Mouse (Mus musculus): Measurements from ENCODE around the gene Ppp1r13l.

The Ppp1r13l gene

DNA sequence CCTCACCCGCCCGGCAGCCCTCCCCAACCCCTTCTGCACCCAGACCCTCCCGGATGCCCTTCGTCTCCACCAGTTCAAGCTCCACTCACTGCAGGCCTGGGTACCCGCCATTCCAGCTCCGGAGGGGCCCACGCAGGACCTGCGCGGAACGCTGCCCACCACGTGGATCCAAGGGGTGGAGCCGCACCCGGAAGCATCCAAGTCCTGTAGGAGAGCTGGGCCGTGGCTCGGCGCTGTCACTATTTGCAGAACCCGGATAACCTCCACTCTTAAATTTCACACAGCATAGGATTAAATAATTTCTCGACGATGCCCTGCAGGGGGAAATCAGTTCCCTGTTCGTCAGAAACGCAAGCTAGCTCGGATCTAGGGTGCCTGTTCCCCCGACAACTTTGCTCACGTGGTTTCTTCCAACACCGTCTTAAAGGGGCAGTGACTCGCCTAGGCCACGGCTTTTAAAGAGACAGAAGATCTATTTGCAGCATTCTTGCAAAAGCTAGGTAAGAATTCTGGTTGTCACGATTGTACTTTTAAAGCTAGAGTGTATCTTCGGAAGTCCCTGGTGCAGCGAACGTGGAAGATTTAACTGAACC, at the start of gene Ppp1r13l, which contains the start of gene Cd3eap:
Ppp1r13l (plus strand) TSS at position 451 of the 593 bp plus-strand sequence.
Cd3eap (minus strand) TSS at position 185 of the 593 bp plus-strand sequence.
- DNase-seq (ENCODE audit: low read depth, low spot score) = peak; percentile 96

DNA sequence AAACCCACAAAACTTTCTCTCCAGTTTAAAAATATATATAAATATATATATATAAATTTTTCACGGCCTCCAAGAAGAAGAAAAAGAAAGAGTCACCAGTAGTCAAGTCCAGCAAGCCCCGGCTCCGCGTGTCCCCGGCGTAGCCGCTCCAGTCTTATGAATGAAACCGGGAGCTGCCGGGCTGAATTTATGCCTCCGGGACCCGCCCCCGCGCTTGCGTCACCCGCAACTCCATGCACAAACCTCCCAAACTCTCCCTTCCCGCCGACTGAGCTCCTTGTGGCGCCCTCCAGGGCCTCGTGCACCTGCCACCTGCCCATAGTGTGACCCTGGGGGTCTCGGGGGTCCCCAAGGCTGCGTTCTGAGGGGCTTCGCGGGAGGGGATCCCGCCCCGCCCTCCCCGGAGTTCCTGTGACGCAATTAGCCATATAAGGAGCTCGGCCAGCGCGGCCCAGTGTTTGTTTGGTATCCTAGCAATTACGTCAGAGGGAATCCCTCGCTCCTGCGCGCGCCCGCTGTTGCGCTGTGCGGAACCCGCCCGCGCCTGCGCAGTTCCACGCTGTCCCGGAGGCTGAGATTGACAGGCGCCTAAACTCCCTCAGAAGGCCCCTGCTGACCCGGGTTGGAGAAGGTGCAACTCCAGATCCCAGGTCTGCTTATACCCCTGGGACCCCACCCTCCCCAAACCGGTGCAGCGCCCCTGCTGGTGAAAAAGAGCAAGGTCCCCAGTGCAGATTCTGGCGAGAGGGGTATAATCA, 49.5 kb upstream of the Ppp1r13l start, which contains the start of gene Fosb:
Fosb (minus strand) TSS at position 168 of the 758 bp plus-strand sequence.
- peak; percentile 96 for DNase-seq (ENCODE audit: low read depth, low spot score)

DNA sequence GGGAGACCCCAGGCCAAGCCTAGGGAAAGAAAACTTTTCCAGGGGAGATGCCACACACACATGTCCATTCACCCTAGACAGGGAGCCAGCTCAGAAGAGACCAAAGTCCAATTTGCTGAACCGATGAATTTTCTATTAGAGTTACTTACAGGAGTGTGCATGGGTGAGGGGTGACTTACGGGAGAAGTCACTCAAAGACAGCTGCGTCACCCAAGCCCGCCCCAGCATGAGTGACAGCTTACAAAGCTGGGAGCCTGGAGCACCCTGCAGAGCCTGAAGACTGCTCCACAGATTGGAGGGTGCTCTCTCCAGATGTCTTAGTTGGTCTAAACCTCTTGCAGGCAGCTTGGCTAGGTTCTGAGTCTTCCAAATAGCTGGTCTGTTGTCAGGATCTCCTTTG, 47.6 kb upstream of the Ppp1r13l start:
- no peak for DNase-seq (ENCODE audit: low read depth, low spot score)

DNA sequence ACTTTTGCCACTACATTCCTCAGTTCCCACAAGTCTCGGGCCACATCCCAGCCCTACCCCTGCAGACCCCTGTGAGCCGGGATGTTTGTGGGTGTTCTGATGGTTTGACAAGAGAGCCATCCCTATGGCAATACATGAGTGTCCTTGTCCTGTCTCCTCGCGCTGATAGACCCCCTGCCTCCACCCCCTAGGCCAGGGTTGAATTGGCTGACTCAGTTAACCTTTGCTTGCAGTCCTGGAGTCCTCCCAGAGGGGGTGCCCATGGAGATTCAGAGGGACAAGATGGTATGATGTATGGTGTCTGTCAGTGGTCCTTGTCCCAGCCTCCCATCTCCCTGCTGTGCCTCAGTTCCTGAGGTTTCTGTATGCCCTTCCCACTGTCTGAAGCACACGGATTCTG, 45.5 kb upstream of the Ppp1r13l start:
- no peak for DNase-seq (ENCODE audit: low read depth, low spot score)

GRCm38 (mm10) chr7:19316451-19317161, 42.9 kb upstream of the Ppp1r13l start:
- no peak for DNase-seq (ENCODE audit: low read depth, low spot score)

DNA sequence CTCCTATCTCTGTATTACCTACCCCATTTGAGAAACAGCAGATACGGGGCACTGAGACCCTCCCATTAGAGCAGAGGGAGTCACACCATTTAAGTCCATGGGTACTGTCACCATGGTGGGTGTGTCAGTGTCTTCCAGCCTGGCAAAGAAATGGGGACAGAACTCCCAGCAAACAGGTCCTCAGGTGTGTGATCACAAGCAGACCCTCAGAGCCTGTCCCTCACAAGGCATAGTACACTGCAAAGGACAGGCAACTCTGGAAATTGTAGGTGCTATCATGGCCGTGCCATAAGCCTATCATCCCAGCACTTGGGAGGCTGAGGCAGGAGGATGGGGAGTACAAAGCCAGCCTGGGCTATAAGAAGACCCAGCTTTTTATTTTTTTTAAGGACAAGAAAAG, 41.3 kb upstream of the Ppp1r13l start:
- DNase-seq (ENCODE audit: low read depth, low spot score) = no peak

DNA sequence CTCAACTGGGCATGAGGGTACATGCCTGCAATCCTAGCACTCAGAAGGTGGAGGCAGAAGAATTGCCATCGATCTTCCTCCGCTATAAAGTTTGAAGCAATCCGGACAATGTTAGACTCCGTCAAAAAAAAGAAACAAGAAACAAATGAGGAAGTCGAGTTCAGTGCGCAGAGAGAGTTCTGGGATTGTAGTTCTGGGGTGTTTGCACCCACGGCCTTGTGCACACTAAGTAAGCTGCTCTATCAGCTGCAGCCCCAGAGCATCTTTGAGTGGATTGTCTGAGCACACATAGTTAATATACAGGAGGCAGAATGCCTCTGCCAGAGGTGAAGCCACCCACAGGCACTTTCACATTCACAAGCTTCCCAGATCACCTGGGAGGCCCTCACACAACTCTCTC, 40.9 kb upstream of the Ppp1r13l start:
- DNase-seq (ENCODE audit: low read depth, low spot score) = no peak

DNA sequence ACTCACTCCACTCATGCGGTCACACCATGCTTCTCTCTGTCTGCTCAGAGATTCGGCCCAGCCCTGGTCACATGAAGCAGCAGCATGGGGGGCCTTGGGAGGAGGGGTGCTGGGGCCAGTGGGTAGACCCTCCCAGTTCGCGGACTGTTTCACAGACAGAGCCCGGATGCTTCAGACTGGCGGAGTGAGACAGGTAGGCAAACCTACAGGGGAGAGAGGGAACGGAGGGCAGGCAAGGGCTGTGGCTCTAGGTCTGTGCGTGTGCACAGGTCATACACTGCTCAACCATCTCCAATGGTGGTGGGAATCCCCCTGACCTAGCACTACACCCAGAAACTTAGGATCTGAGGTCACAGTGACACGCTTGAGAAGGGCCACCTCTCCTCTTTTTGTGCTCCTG, 40.1 kb upstream of the Ppp1r13l start:
- no peak for DNase-seq (ENCODE audit: low read depth, low spot score)

GRCm38 (mm10) chr7:19319906-19320305, 39.6 kb upstream of the Ppp1r13l start:
- peak; percentile 97 for DNase-seq (ENCODE audit: low read depth, low spot score)

- no peak for DNase-seq (ENCODE audit: low read depth, low spot score)
These were observed 38.9 kb upstream of the Ppp1r13l start for GRCm38 (mm10) chr7:19320637-19321036.

- DNase-seq (ENCODE audit: low read depth, low spot score) = no peak
These were observed 38.1 kb upstream of the Ppp1r13l start for GRCm38 (mm10) chr7:19321464-19321863.

DNA sequence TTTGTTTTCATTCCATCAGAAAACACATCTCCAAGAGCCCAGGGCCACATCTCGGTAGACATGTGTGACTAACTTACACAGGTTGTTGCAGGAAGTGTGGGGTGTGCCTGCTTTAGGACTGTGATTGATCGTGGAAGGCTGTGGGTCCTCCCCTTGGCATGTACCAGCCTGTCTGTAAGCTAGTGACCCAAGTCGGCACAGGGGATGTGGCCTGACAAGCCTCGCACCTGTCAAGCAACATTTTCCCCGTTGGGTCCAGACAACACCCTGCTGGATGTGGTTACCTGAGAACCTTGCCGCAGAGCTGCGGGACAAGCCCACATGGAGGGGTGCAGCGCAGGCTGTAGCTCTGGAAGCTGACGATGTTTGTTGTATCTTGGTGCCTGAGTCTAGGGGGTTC, 37.1 kb upstream of the Ppp1r13l start:
- no peak for DNase-seq (ENCODE audit: low read depth, low spot score)

GRCm38 (mm10) chr7:19324221-19324620, 35.3 kb upstream of the Ppp1r13l start:
- DNase-seq (ENCODE audit: low read depth, low spot score) = no peak

- no peak for DNase-seq (ENCODE audit: low read depth, low spot score)
These were observed 34.0 kb upstream of the Ppp1r13l start for GRCm38 (mm10) chr7:19325262-19326199.

- peak; percentile 90 for DNase-seq (ENCODE audit: low read depth, low spot score)
These were observed 33.2 kb upstream of the Ppp1r13l start for GRCm38 (mm10) chr7:19326359-19326758.

DNA sequence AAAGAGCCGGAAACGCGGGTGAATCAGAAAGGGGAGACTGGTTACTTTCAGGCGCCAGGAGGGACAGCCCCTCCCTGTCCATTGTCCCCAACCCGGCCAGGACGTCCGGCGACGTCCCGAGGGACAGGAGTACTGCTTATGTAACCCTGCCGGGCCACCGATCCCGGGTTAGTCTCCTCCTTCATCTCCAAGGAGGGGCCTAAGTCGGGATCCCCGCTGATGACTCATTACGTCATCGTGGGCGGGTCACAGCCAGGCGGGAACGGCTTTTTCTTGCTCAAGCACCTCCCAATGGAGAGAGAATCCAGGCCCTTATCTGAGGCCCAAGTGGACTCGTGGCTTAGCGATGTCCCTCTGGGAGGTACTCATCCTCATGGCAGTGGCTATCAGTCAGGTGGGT, 32.4 kb upstream of the Ppp1r13l start:
- DNase-seq (ENCODE audit: low read depth, low spot score) = peak; percentile 89

DNA sequence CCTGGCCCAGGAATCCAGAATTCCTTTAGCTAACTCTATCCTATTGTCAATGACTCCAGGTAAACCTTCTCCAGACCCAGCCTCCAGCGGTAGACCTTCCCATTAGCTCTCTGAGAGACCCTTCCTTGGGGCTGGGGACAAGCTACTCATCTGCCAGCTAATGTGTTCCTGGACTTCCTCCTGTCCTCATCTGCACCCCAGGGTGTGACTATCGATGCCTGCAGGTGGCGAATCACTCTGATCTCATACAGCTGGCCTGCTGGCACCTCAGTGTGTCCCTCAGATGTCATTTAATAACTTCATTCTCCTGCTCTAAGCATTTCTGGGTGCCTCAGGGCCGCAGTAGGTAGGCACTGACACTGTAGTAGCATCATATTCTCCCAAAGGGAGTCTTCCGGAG, 31.8 kb upstream of the Ppp1r13l start:
- no peak for DNase-seq (ENCODE audit: low read depth, low spot score)

DNA sequence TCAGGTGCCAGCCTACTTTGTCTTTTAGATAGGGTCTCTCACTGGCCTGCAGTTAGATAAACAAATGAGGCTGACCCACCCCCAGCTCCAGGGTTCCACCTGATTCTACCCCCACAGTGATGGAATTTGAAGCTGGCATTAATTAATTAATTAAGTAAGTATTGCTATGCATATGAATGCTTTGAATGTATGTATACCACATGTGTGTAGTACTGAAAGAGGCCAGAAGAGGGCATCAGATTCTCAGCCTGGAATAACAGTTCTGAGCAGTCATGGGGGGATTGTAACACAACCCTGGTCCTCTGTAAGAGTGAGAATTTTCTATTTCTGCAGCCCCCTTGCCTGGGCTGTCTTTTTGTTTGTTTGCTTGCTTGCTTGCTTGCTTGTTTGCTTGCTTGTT, 31.1 kb upstream of the Ppp1r13l start:
- peak; percentile 61 for DNase-seq (ENCODE audit: low read depth, low spot score)

- DNase-seq (ENCODE audit: low read depth, low spot score) = no peak
These were observed 27.6 kb upstream of the Ppp1r13l start for GRCm38 (mm10) chr7:19331910-19332309.

- no peak for DNase-seq (ENCODE audit: low read depth, low spot score)
These were observed 26.7 kb upstream of the Ppp1r13l start for GRCm38 (mm10) chr7:19332709-19333352.

- DNase-seq (ENCODE audit: low read depth, low spot score) = peak; percentile 82
These were observed 24.0 kb upstream of the Ppp1r13l start for GRCm38 (mm10) chr7:19335583-19335982.
